Mouse (Mus musculus) erythroid progenitor cell, adult 5-6 weeks (primary cell): ENCODE measurements around the gene Cep41. TPM values are rescaled to one million over a fixed set of nuclear protein-coding genes. Genes with fewer than 3 reads are reported as not detected.

Experiments
- ATAC-seq: replicated peaks from 2 replicates; pipeline ENCODE4 v1.8.0; 2016; ENCODE audit warnings: moderate number of reproducible peaks, mild to moderate bottlenecking, moderate TSS enrichment, inconsistent platforms; ENCODE audit not compliant: poor library complexity, low FRiP score, severe bottlenecking
- total RNA-seq, 2 experiments: library from RNA; stranded (forward) in 1 of 2; stranded (reverse) in 1 of 2; fragments of 150-400 nt in 1 of 2; fragments of 186-747, 209-891 nt in 1 of 2; gene quantifications; 2 replicates each; pipeline versions ENCODE4 v1.2.3 to v1.2.4; 2015 to 2017; ENCODE audit warnings: low replicate concordance in 2 of 2

The Cep41 gene
- total RNA-seq, 2 experiments from 2014 or later = 3.1 to 49.0 TPM

GRCm38 (mm10) chr6:30638674-30639268 lies 54.8 kb downstream of the Cep41 start, which contains the start of gene Cpa1:
Gene Cpa1, plus strand, starts transcription at chr6:30639218.
- ATAC-seq = peak; percentile 92

GRCm38 (mm10) chr6:30636186-30636842 lies 57.2 kb downstream of the Cep41 start:
- no peak for ATAC-seq

GRCm38 (mm10) chr6:30635361-30635862 lies 58.1 kb downstream of the Cep41 start:
- no peak for ATAC-seq

- ATAC-seq = no peak
Measured at GRCm38 (mm10) chr6:30629989-30630388, 63.6 kb downstream of the Cep41 start.

GRCm38 (mm10) chr6:30628152-30628551 lies 65.4 kb downstream of the Cep41 start:
- no peak for ATAC-seq

GRCm38 (mm10) chr6:30624763-30625162 lies 68.8 kb downstream of the Cep41 start:
- no peak for ATAC-seq

GRCm38 (mm10) chr6:30621986-30622389 lies 71.6 kb downstream of the Cep41 start:
- no peak for ATAC-seq

- ATAC-seq = no peak
Measured at GRCm38 (mm10) chr6:30620994-30621393, 72.6 kb downstream of the Cep41 start.

GRCm38 (mm10) chr6:30620591-30620990 lies 73.0 kb downstream of the Cep41 start:
- no peak for ATAC-seq

GRCm38 (mm10) chr6:30619606-30620005 lies 73.9 kb downstream of the Cep41 start:
- ATAC-seq = no peak

GRCm38 (mm10) chr6:30618735-30619134 lies 74.8 kb downstream of the Cep41 start:
- ATAC-seq = no peak

- no peak for ATAC-seq
Measured at GRCm38 (mm10) chr6:30617959-30618590, 75.5 kb downstream of the Cep41 start.

GRCm38 (mm10) chr6:30617020-30617958 lies 76.3 kb downstream of the Cep41 start:
- ATAC-seq = no peak

- ATAC-seq = no peak
Measured at GRCm38 (mm10) chr6:30616491-30616941, 77.0 kb downstream of the Cep41 start.

GRCm38 (mm10) chr6:30615741-30616140 lies 77.8 kb downstream of the Cep41 start:
- ATAC-seq = no peak

- ATAC-seq = no peak
Measured at GRCm38 (mm10) chr6:30614251-30614650, 79.3 kb downstream of the Cep41 start.

- no peak for ATAC-seq
Measured at GRCm38 (mm10) chr6:30611212-30611611, 82.3 kb downstream of the Cep41 start.

- ATAC-seq = no peak
Measured at GRCm38 (mm10) chr6:30610710-30611109, 82.8 kb downstream of the Cep41 start, which contains the start of gene Cpa5. Gene Cpa5, plus strand, starts transcription at chr6:30611010.

- ATAC-seq = no peak
Measured at GRCm38 (mm10) chr6:30605672-30606071, 87.9 kb downstream of the Cep41 start.

- no peak for ATAC-seq
Measured at GRCm38 (mm10) chr6:30605111-30605510, 88.4 kb downstream of the Cep41 start.
